Mouse (Mus musculus): ENCODE data around the gene Lmx1a. TPM values are rescaled to one million over a fixed set of nuclear protein-coding genes. Genes with fewer than 3 reads are reported as not detected.

Lmx1a gene
- 0.20 TPM for polyA plus RNA-seq (2017; shearing (Covaris generic))

GRCm38 (mm10) chr1:167689232-167689261 lies at the start of gene Lmx1a:
Gene Lmx1a, plus strand, starts transcription at chr1:167689237.

Other genes starting within 250 kb of the Lmx1a start
- gene Lrrc52, start 222.5 kb upstream of the Lmx1a start, polyA plus RNA-seq (2017; shearing (Covaris generic)): not detected
- not detected for gene Rxrg, start 90.9 kb upstream of the Lmx1a start, polyA plus RNA-seq (2017; shearing (Covaris generic))